Mouse (Mus musculus) bone marrow, adult 2 months (tissue): ENCODE data around the gene Hist1h2bq. TPM values are rescaled to one million over a fixed set of nuclear protein-coding genes. Genes with fewer than 3 reads are reported as not detected.
A peak's percentile ranks its signal among the peaks of the same experiment; 100 is the strongest.
"Not testable (repeated sequence)": the region's sequence is repeated elsewhere in the genome, so short reads cannot be mapped to it uniquely, and the experiment has no call there.

Source experiments
- H3K27ac ChIP-seq: fragments of 200-500 bp; 2 replicates; pipeline ENCODE4 v1.5.1; 2012; ENCODE audit warnings: low read depth, mild to moderate bottlenecking, control low read depth, inconsistent platforms, low read length; ENCODE audit not compliant: control insufficient read depth, poor library complexity, insufficient read depth
- H3K4me1 ChIP-seq: fragments of 200-500 bp; 2 replicates; pipeline ENCODE4 v1.6.1; 2011; ENCODE audit warnings: low read length; ENCODE audit not compliant: control insufficient read depth, insufficient read depth
- H3K4me3 ChIP-seq: fragments of 200-500 bp; replicated peaks from 2 replicates; pipeline ENCODE3; 2011; ENCODE audit warnings: mild to moderate bottlenecking, low read depth, low read length, control low read depth; ENCODE audit not compliant: control insufficient read depth
- CTCF ChIP-seq: fragments of 200-500 bp; IDR thresholded peaks from 2 replicates; pipeline ENCODE4 v1.5.1; 2011; ENCODE audit warnings: low read length, control low read depth; ENCODE audit not compliant: control insufficient read depth, insufficient read depth
- POLR2A ChIP-seq: fragments of 200-500 bp; IDR thresholded peaks from 2 replicates; pipeline ENCODE4 v1.6.1; 2011; ENCODE audit warnings: low read depth, mild to moderate bottlenecking, control low read depth, low read length, borderline replicate concordance; ENCODE audit not compliant: control insufficient read depth
- WGBS: fragments of 180-500 bp; shearing (Covaris S2); methylation state at CpG from one replicate; pipeline ENCODE4 v1.1.7; 2018; 5-methylcytosine and 5-hydroxymethylcytosine counted together
- polyA plus RNA-seq: library from polyadenylated mRNA; stranded (reverse); fragments of >200 nt; gene quantifications from 2 replicates; pipeline ENCODE4 v1.2.4, GENCODE M21; 2011; ENCODE audit warnings: low replicate concordance; ENCODE audit not compliant: missing spikeins, insufficient read depth, insufficient read length

Gene Hist1h2bq
- polyA plus RNA-seq, 1 experiment = 27.5 TPM

DNA sequence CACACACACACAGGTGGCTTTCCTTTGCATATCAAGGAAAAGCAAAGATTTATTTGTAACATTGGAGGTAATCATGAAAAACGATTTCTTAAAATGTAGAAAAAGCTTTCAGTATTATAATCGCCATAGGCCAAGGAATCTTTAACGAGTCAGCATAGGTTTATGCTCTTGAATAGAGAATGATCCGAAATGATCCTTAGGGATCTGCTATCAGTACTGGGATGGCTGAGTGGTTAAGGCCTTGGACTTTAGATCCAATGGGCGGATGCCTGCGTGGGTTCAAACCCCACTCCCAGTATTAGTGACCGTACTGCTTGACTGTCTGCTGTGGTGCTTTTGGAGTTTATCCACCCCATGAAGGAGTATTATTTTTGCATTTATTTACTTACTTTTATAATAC lies 14.4 kb downstream of the Hist1h2bq start:
- 90% methylated on average over 7 of the region's 7 CpGs for WGBS
- Histone ChIP-seq H3K27ac (no peak overlapping the region), H3K4me3 (no peak overlapping the region), H3K4me1 (no peaks in the 10 kb centered on the region)
- TF ChIP-seq POLR2A (no peak), CTCF (no peak)

GRCm38 (mm10) chr13:21790601-21791283 lies 19.3 kb downstream of the Hist1h2bq start:
- TF ChIP-seq CTCF = no peak
- TF ChIP-seq POLR2A = no peak
- 48% methylated on average over 18 of the region's 18 CpGs for WGBS
- no peak overlapping the region for H3K4me3 ChIP-seq
- H3K27ac ChIP-seq = no peak overlapping the region
- H3K4me1 ChIP-seq = no peaks in the 10 kb centered on the region; the same call in 1 of the 2 replicates

- no peaks in the 10 kb centered on the region; the same call in 1 of the 2 replicates for H3K4me1 ChIP-seq
- no peak overlapping the region for H3K4me3 ChIP-seq
- TF ChIP-seq CTCF (no peak), POLR2A (no peak)
- H3K27ac ChIP-seq = no peak overlapping the region
- 55% methylated on average over 6 of the region's 6 CpGs for WGBS
Measured at GRCm38 (mm10) chr13:21789925-21790324, 20.1 kb downstream of the Hist1h2bq start.

- Histone ChIP-seq H3K4me1 (peaks cover 3% of the 10 kb centered on the region; the same call in 1 of the 2 replicates), H3K27ac (peak overlapping the region; percentile 80), H3K4me3 (peak overlapping the region; percentile 44)
- TF ChIP-seq CTCF (no peak), POLR2A (peak; percentile 1; the same call in 1 of the 2 replicates)
- 32% methylated on average over 17 of the region's 21 CpGs for WGBS
Measured at GRCm38 (mm10) chr13:21787760-21788593, 22.0 kb downstream of the Hist1h2bq start.

- TF ChIP-seq POLR2A = peak; percentile 95
- H3K4me1 ChIP-seq = not testable (repeated sequence)
- H3K27ac ChIP-seq = peak within 1 kb of the TSS; percentile 96
- under 1% methylated on average over 40 of the region's 63 CpGs for WGBS
- H3K4me3 ChIP-seq = peak within 1 kb of the TSS; percentile 63
Measured at GRCm38 (mm10) chr13:21786899-21787629, 22.9 kb downstream of the Hist1h2bq start, which contains the start of the genes Hist1h2an and Hist1h2bp. Gene Hist1h2an (minus strand): TSS chr13:21787218. Gene Hist1h2bp (plus strand): TSS chr13:21787461.

DNA sequence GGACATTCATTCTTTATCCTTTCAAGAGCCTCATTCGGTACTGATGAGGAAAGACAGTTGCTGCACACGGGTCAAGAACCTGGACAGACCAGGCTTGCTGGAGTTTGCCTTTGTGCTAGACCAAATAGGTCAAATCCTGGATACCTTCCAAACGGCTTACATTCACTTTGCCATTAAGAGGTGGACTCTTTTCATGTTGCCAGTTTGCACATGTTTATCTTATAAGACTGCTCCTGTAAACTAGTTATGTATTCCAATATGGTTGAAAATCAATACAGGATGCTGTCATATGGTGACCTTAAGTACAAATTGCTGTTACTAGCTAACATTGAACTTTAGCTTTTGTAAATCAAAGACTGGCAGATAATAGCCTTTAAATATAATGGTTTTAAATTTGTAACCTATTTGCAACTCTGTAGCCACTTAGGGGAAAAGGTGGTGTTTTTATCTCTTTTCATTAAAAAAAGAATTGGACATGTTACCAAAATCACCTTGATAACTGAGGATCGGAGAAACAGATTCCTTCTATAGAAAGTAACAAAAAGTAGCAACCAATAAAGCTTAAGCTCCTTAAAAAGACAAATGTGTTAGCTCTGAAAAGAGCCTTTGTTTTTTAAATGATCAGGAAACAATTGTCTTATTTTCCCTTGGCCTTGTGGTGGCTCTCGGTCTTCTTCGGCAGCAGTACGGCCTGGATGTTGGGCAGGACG lies 23.7 kb downstream of the Hist1h2bq start:
- Histone ChIP-seq H3K4me3 (peak overlapping the region; percentile 63), H3K4me1 (peaks cover 3% of the 10 kb centered on the region; the same call in 1 of the 2 replicates), H3K27ac (peak overlapping the region; percentile 96)
- TF ChIP-seq POLR2A (no peak), CTCF (no peak)
- WGBS = 13% methylated on average over 8 of the region's 8 CpGs

- peaks cover 3% of the 10 kb centered on the region; the same call in 1 of the 2 replicates for H3K4me1 ChIP-seq
- peak overlapping the region; percentile 94; the same call in 1 of the 2 replicates for H3K27ac ChIP-seq
- TF ChIP-seq CTCF (no peak), POLR2A (no peak)
- WGBS = 72% methylated on average over 6 of the region's 6 CpGs
- no peak overlapping the region for H3K4me3 ChIP-seq
Measured at GRCm38 (mm10) chr13:21784311-21784710, 25.7 kb downstream of the Hist1h2bq start.

- TF ChIP-seq POLR2A (no peak), CTCF (no peak)
- H3K4me3 ChIP-seq = peak overlapping the region; percentile 18
- H3K4me1 ChIP-seq = peaks cover 3% of the 10 kb centered on the region; the same call in 1 of the 2 replicates
- H3K27ac ChIP-seq = peak overlapping the region; percentile 94
- 7% methylated on average over 9 of the region's 9 CpGs for WGBS
Measured at GRCm38 (mm10) chr13:21783734-21784161, 26.2 kb downstream of the Hist1h2bq start.
